Mouse (Mus musculus): ENCODE results near the gene Vamp8.

DNA sequence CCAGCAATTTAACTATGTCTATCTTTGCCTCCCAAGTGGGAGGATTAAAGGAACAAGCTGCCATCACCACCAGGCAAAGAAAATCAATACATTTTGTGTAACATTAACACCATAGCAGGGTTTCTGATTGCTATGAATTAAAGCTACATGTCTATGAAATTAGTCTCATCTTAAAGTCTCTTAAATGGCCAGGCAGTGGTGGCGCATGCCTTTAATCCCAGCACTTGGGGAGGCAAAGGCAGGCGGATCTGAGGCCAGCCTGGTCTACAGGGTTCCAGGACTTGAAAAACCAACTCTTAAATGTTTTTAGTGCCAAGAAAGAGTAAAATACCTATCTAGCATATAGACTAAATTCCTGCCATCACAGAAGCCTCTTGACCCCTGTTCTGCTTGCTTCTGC, 41.6 kb upstream of the Vamp8 start:
- TF ChIP-seq CTCF (IDR thresholded peaks at IDR 0.05; ENCODE audit: low read depth, low read length) (no peak), EP300 (IDR thresholded peaks at IDR 0.05; ENCODE audit: insufficient read depth, low read depth, low read length) (no peak)

Measured in ES-Bruce4 (cell line).